Mouse (Mus musculus): Measurements from ENCODE around the gene Arl4c. TPM values are rescaled to one million over a fixed set of nuclear protein-coding genes. Genes with fewer than 3 reads are reported as not detected.

Gene Arl4c
- polyA plus RNA-seq, 1 experiment, result 11.0 TPM

- no peaks in the 10 kb centered on the region for H3K9me3 ChIP-seq
- no peaks in the 10 kb centered on the region for H3K36me3 ChIP-seq (replicated peaks; ENCODE audit: low read length)
- no peak overlapping the region for H3K4me3 ChIP-seq (replicated peaks)
- H3K4me1 ChIP-seq, result no peaks in the 10 kb centered on the region
- H3K27me3 ChIP-seq (replicated peaks), result peaks cover 58% of the 10 kb centered on the region
- TF ChIP-seq GATA1 (IDR thresholded peaks at IDR 0.05; ENCODE audit: borderline replicate concordance, low read length), result no peak
- no peak for TF ChIP-seq FLI1 (IDR thresholded peaks at IDR 0.05; ENCODE audit: low read length)
Observed at GRCm38 (mm10) chr1:88692293-88692827, 9.7 kb downstream of the Arl4c start.

GRCm38 (mm10) chr1:88690601-88691000 is 11.4 kb downstream of the Arl4c start:
- Histone ChIP-seq H3K4me3 (replicated peaks) (no peak overlapping the region), H3K4me1 (no peaks in the 10 kb centered on the region), H3K9me3 (no peaks in the 10 kb centered on the region; the same call in 1 of the 2 replicates), H3K27me3 (replicated peaks) (peaks cover 65% of the 10 kb centered on the region), H3K36me3 (replicated peaks; ENCODE audit: low read length) (no peaks in the 10 kb centered on the region)
- no peak for TF ChIP-seq FLI1 (IDR thresholded peaks at IDR 0.05; ENCODE audit: low read length)
- no peak for TF ChIP-seq GATA1 (IDR thresholded peaks at IDR 0.05; ENCODE audit: borderline replicate concordance, low read length)

- H3K4me1 ChIP-seq, result no peaks in the 10 kb centered on the region
- H3K27me3 ChIP-seq (replicated peaks), result peaks cover 69% of the 10 kb centered on the region
- H3K36me3 ChIP-seq (replicated peaks; ENCODE audit: low read length), result no peaks in the 10 kb centered on the region
- H3K9me3 ChIP-seq, result no peaks in the 10 kb centered on the region; the same call in 1 of the 2 replicates
- TF ChIP-seq GATA1 (IDR thresholded peaks at IDR 0.05; ENCODE audit: borderline replicate concordance, low read length) (no peak), FLI1 (IDR thresholded peaks at IDR 0.05; ENCODE audit: low read length) (no peak)
- H3K4me3 ChIP-seq (replicated peaks), result no peak overlapping the region
Observed at GRCm38 (mm10) chr1:88684765-88685164, 17.3 kb downstream of the Arl4c start.

GRCm38 (mm10) chr1:88681596-88681995 is 20.4 kb downstream of the Arl4c start:
- H3K9me3 ChIP-seq, result no peaks in the 10 kb centered on the region; the same call in 1 of the 2 replicates
- no peak overlapping the region for H3K4me3 ChIP-seq (replicated peaks)
- no peak for TF ChIP-seq FLI1 (IDR thresholded peaks at IDR 0.05; ENCODE audit: low read length)
- TF ChIP-seq GATA1 (IDR thresholded peaks at IDR 0.05; ENCODE audit: borderline replicate concordance, low read length), result no peak
- peaks cover 68% of the 10 kb centered on the region for H3K27me3 ChIP-seq (replicated peaks)
- no peaks in the 10 kb centered on the region for H3K36me3 ChIP-seq (replicated peaks; ENCODE audit: low read length)
- H3K4me1 ChIP-seq, result no peaks in the 10 kb centered on the region

- Histone ChIP-seq H3K4me1 (no peaks in the 10 kb centered on the region), H3K36me3 (replicated peaks; ENCODE audit: low read length) (no peaks in the 10 kb centered on the region), H3K4me3 (replicated peaks) (no peak overlapping the region), H3K9me3 (no peaks in the 10 kb centered on the region), H3K27me3 (replicated peaks) (peaks cover 61% of the 10 kb centered on the region)
- TF ChIP-seq FLI1 (IDR thresholded peaks at IDR 0.05; ENCODE audit: low read length) (no peak), GATA1 (IDR thresholded peaks at IDR 0.05; ENCODE audit: borderline replicate concordance, low read length) (no peak)
Observed at GRCm38 (mm10) chr1:88680804-88681203, 21.2 kb downstream of the Arl4c start.

GRCm38 (mm10) chr1:88678231-88678739 is 23.7 kb downstream of the Arl4c start:
- TF ChIP-seq GATA1 (IDR thresholded peaks at IDR 0.05; ENCODE audit: borderline replicate concordance, low read length) (no peak), FLI1 (IDR thresholded peaks at IDR 0.05; ENCODE audit: low read length) (no peak)
- Histone ChIP-seq H3K9me3 (no peaks in the 10 kb centered on the region), H3K4me1 (no peaks in the 10 kb centered on the region), H3K4me3 (replicated peaks) (no peak overlapping the region), H3K36me3 (replicated peaks; ENCODE audit: low read length) (no peaks in the 10 kb centered on the region), H3K27me3 (replicated peaks) (peaks cover 55% of the 10 kb centered on the region)

GRCm38 (mm10) chr1:88670807-88671206 is 31.2 kb downstream of the Arl4c start:
- H3K36me3 ChIP-seq (replicated peaks; ENCODE audit: low read length), result no peaks in the 10 kb centered on the region
- H3K4me1 ChIP-seq, result no peaks in the 10 kb centered on the region
- no peak overlapping the region for H3K4me3 ChIP-seq (replicated peaks)
- TF ChIP-seq GATA1 (IDR thresholded peaks at IDR 0.05; ENCODE audit: borderline replicate concordance, low read length), result no peak
- no peak for TF ChIP-seq FLI1 (IDR thresholded peaks at IDR 0.05; ENCODE audit: low read length)
- peaks cover 49% of the 10 kb centered on the region for H3K27me3 ChIP-seq (replicated peaks)
- no peaks in the 10 kb centered on the region for H3K9me3 ChIP-seq

GRCm38 (mm10) chr1:88668846-88669810 is 32.9 kb downstream of the Arl4c start:
- no peaks in the 10 kb centered on the region for H3K9me3 ChIP-seq
- no peaks in the 10 kb centered on the region for H3K36me3 ChIP-seq (replicated peaks; ENCODE audit: low read length)
- TF ChIP-seq GATA1 (IDR thresholded peaks at IDR 0.05; ENCODE audit: borderline replicate concordance, low read length) (no peak), FLI1 (IDR thresholded peaks at IDR 0.05; ENCODE audit: low read length) (no peak)
- H3K4me3 ChIP-seq (replicated peaks), result no peak overlapping the region
- peaks cover 51% of the 10 kb centered on the region for H3K27me3 ChIP-seq (replicated peaks)
- no peaks in the 10 kb centered on the region for H3K4me1 ChIP-seq

GRCm38 (mm10) chr1:88668353-88668752 is 33.7 kb downstream of the Arl4c start:
- no peak overlapping the region for H3K4me3 ChIP-seq (replicated peaks)
- H3K4me1 ChIP-seq, result peaks cover 1% of the 10 kb centered on the region
- H3K27me3 ChIP-seq (replicated peaks), result peaks cover 48% of the 10 kb centered on the region
- no peaks in the 10 kb centered on the region for H3K9me3 ChIP-seq
- no peaks in the 10 kb centered on the region for H3K36me3 ChIP-seq (replicated peaks; ENCODE audit: low read length)
- TF ChIP-seq GATA1 (IDR thresholded peaks at IDR 0.05; ENCODE audit: borderline replicate concordance, low read length), result no peak
- no peak for TF ChIP-seq FLI1 (IDR thresholded peaks at IDR 0.05; ENCODE audit: low read length)

GRCm38 (mm10) chr1:88664623-88665022 is 37.4 kb downstream of the Arl4c start:
- no peaks in the 10 kb centered on the region for H3K36me3 ChIP-seq (replicated peaks; ENCODE audit: low read length)
- peaks cover 11% of the 10 kb centered on the region for H3K4me1 ChIP-seq
- no peak for TF ChIP-seq FLI1 (IDR thresholded peaks at IDR 0.05; ENCODE audit: low read length)
- TF ChIP-seq GATA1 (IDR thresholded peaks at IDR 0.05; ENCODE audit: borderline replicate concordance, low read length), result no peak
- H3K27me3 ChIP-seq (replicated peaks), result peaks cover 39% of the 10 kb centered on the region
- H3K9me3 ChIP-seq, result no peaks in the 10 kb centered on the region
- H3K4me3 ChIP-seq (replicated peaks), result no peak overlapping the region
